Mouse (Mus musculus): ENCODE data around the gene Ppm1a. TPM values are rescaled to one million over a fixed set of nuclear protein-coding genes. Genes with fewer than 3 reads are reported as not detected.
A peak's percentile ranks its signal among the peaks of the same experiment; 100 is the strongest.

Gene Ppm1a
- total and polyA plus RNA-seq, 2 experiments: 57.8 to 108 TPM

- Histone ChIP-seq H3K4me1 (ENCODE audit: control insufficient read depth, insufficient read depth, low read length) (no peaks in the 10 kb centered on the region), H3K36me3 (ENCODE audit: control insufficient read depth, insufficient read depth, low read length) (no peaks in the 10 kb centered on the region), H3K9ac (ENCODE audit: low read depth, low read length) (no peak overlapping the region), H3K27me3 (ENCODE audit: control insufficient read depth, insufficient read depth, low read length) (peaks cover 11% of the 10 kb centered on the region), H3K79me2 (ENCODE audit: control insufficient read depth, insufficient read depth, low read length) (no peaks in the 10 kb centered on the region), H3K27ac (replicated peaks; ENCODE audit: insufficient read depth, low read depth, low read length) (no peak overlapping the region), H3K4me3 (ENCODE audit: insufficient read depth, low read depth, low read length) (no peak overlapping the region)
- DNase-seq (ENCODE audit: extremely low read depth, low read depth, low spot score): no peak
- WGBS: 81% methylated on average over 8 of the region's 8 CpGs
- TF ChIP-seq CTCF (IDR thresholded peaks at IDR 0.05; ENCODE audit: low read depth, low read length): peak; percentile 14; the same call in 1 of the 2 replicates
- TF ChIP-seq POLR2A (IDR thresholded peaks at IDR 0.05; ENCODE audit: extremely low read depth, insufficient read depth, low read length): no peak
Observed at GRCm38 (mm10) chr12:72835518-72836015, 78.3 kb downstream of the Ppm1a start.

- Histone ChIP-seq H3K79me2 (ENCODE audit: control insufficient read depth, insufficient read depth, low read length) (no peaks in the 10 kb centered on the region), H3K27me3 (ENCODE audit: control insufficient read depth, insufficient read depth, low read length) (no peaks in the 10 kb centered on the region), H3K4me1 (ENCODE audit: control insufficient read depth, insufficient read depth, low read length) (no peaks in the 10 kb centered on the region), H3K36me3 (ENCODE audit: control insufficient read depth, insufficient read depth, low read length) (no peaks in the 10 kb centered on the region), H3K4me3 (ENCODE audit: insufficient read depth, low read depth, low read length) (no peak overlapping the region), H3K27ac (replicated peaks; ENCODE audit: insufficient read depth, low read depth, low read length) (no peak overlapping the region), H3K9ac (ENCODE audit: low read depth, low read length) (no peak overlapping the region)
- DNase-seq (ENCODE audit: extremely low read depth, low read depth, low spot score): no peak
- TF ChIP-seq POLR2A (IDR thresholded peaks at IDR 0.05; ENCODE audit: extremely low read depth, insufficient read depth, low read length): no peak
- no peak for TF ChIP-seq CTCF (IDR thresholded peaks at IDR 0.05; ENCODE audit: low read depth, low read length)
- WGBS: 74% methylated on average over 4 of the region's 4 CpGs
Observed at GRCm38 (mm10) chr12:72837302-72837701, 80.0 kb downstream of the Ppm1a start.

GRCm38 (mm10) chr12:72841500-72841899 lies 84.2 kb downstream of the Ppm1a start:
- Histone ChIP-seq H3K9ac (ENCODE audit: low read depth, low read length) (no peak overlapping the region), H3K4me1 (ENCODE audit: control insufficient read depth, insufficient read depth, low read length) (no peaks in the 10 kb centered on the region), H3K4me3 (ENCODE audit: insufficient read depth, low read depth, low read length) (no peak overlapping the region), H3K27ac (replicated peaks; ENCODE audit: insufficient read depth, low read depth, low read length) (no peak overlapping the region), H3K79me2 (ENCODE audit: control insufficient read depth, insufficient read depth, low read length) (no peaks in the 10 kb centered on the region), H3K27me3 (ENCODE audit: control insufficient read depth, insufficient read depth, low read length) (no peaks in the 10 kb centered on the region; the same call in 1 of the 2 replicates), H3K36me3 (ENCODE audit: control insufficient read depth, insufficient read depth, low read length) (no peaks in the 10 kb centered on the region)
- TF ChIP-seq POLR2A (IDR thresholded peaks at IDR 0.05; ENCODE audit: extremely low read depth, insufficient read depth, low read length) (no peak), CTCF (IDR thresholded peaks at IDR 0.05; ENCODE audit: low read depth, low read length) (no peak)
- DNase-seq (ENCODE audit: extremely low read depth, low read depth, low spot score): no peak
- WGBS: 96% methylated on average over 1 of the region's 1 CpGs

GRCm38 (mm10) chr12:72843135-72843534 lies 85.9 kb downstream of the Ppm1a start:
- no peak overlapping the region for H3K9ac ChIP-seq (ENCODE audit: low read depth, low read length)

GRCm38 (mm10) chr12:72843555-72843954 lies 86.3 kb downstream of the Ppm1a start:
- TF ChIP-seq CTCF (IDR thresholded peaks at IDR 0.05; ENCODE audit: low read depth, low read length) (no peak), POLR2A (IDR thresholded peaks at IDR 0.05; ENCODE audit: extremely low read depth, insufficient read depth, low read length) (no peak)
- WGBS: 90% methylated on average over 4 of the region's 4 CpGs
- no peak overlapping the region for H3K4me3 ChIP-seq (ENCODE audit: insufficient read depth, low read depth, low read length)
- H3K4me1 ChIP-seq (ENCODE audit: control insufficient read depth, insufficient read depth, low read length): no peaks in the 10 kb centered on the region
- no peaks in the 10 kb centered on the region for H3K79me2 ChIP-seq (ENCODE audit: control insufficient read depth, insufficient read depth, low read length)
- no peak for DNase-seq (ENCODE audit: extremely low read depth, low read depth, low spot score)
- H3K27me3 ChIP-seq (ENCODE audit: control insufficient read depth, insufficient read depth, low read length): peaks cover 2% of the 10 kb centered on the region; the same call in 1 of the 2 replicates
- H3K9ac ChIP-seq (ENCODE audit: low read depth, low read length): no peak overlapping the region
- H3K27ac ChIP-seq (replicated peaks; ENCODE audit: insufficient read depth, low read depth, low read length): no peak overlapping the region
- no peaks in the 10 kb centered on the region for H3K36me3 ChIP-seq (ENCODE audit: control insufficient read depth, insufficient read depth, low read length)

More at GRCm38 (mm10) chr12:72843135-72843534, 85.9 kb downstream of the Ppm1a start:
- Histone ChIP-seq H3K79me2 (ENCODE audit: control insufficient read depth, insufficient read depth, low read length) (no peaks in the 10 kb centered on the region), H3K4me3 (ENCODE audit: insufficient read depth, low read depth, low read length) (no peak overlapping the region), H3K27me3 (ENCODE audit: control insufficient read depth, insufficient read depth, low read length) (no peaks in the 10 kb centered on the region; the same call in 1 of the 2 replicates), H3K36me3 (ENCODE audit: control insufficient read depth, insufficient read depth, low read length) (no peaks in the 10 kb centered on the region), H3K4me1 (ENCODE audit: control insufficient read depth, insufficient read depth, low read length) (no peaks in the 10 kb centered on the region), H3K27ac (replicated peaks; ENCODE audit: insufficient read depth, low read depth, low read length) (no peak overlapping the region)
- WGBS: 89% methylated on average over 4 of the region's 4 CpGs
- TF ChIP-seq CTCF (IDR thresholded peaks at IDR 0.05; ENCODE audit: low read depth, low read length) (peak; percentile 25; the same call in 1 of the 2 replicates), POLR2A (IDR thresholded peaks at IDR 0.05; ENCODE audit: extremely low read depth, insufficient read depth, low read length) (no peak)
- no peak for DNase-seq (ENCODE audit: extremely low read depth, low read depth, low spot score)

GRCm38 (mm10) chr12:72843973-72844620 lies 86.8 kb downstream of the Ppm1a start:
- H3K79me2 ChIP-seq (ENCODE audit: control insufficient read depth, insufficient read depth, low read length): no peaks in the 10 kb centered on the region
- no peaks in the 10 kb centered on the region for H3K4me1 ChIP-seq (ENCODE audit: control insufficient read depth, insufficient read depth, low read length)
- TF ChIP-seq CTCF (IDR thresholded peaks at IDR 0.05; ENCODE audit: low read depth, low read length) (no peak), POLR2A (IDR thresholded peaks at IDR 0.05; ENCODE audit: extremely low read depth, insufficient read depth, low read length) (no peak)
- H3K27ac ChIP-seq (replicated peaks; ENCODE audit: insufficient read depth, low read depth, low read length): no peak overlapping the region
- DNase-seq (ENCODE audit: extremely low read depth, low read depth, low spot score): peak; percentile 55
- WGBS: 51% methylated on average over 12 of the region's 12 CpGs
- no peak overlapping the region for H3K9ac ChIP-seq (ENCODE audit: low read depth, low read length)
- no peaks in the 10 kb centered on the region for H3K36me3 ChIP-seq (ENCODE audit: control insufficient read depth, insufficient read depth, low read length)
- H3K4me3 ChIP-seq (ENCODE audit: insufficient read depth, low read depth, low read length): no peak overlapping the region
- H3K27me3 ChIP-seq (ENCODE audit: control insufficient read depth, insufficient read depth, low read length): peaks cover 2% of the 10 kb centered on the region; the same call in 1 of the 2 replicates
